Mouse (Mus musculus): ENCODE measurements at regions not wholly inside any gene's neighbourhood (a gene's known extent, or its start where the extent isn't known, plus 50 kb on each side); places are given as distances from the start of the nearest gene placed in this dataset.

DNA sequence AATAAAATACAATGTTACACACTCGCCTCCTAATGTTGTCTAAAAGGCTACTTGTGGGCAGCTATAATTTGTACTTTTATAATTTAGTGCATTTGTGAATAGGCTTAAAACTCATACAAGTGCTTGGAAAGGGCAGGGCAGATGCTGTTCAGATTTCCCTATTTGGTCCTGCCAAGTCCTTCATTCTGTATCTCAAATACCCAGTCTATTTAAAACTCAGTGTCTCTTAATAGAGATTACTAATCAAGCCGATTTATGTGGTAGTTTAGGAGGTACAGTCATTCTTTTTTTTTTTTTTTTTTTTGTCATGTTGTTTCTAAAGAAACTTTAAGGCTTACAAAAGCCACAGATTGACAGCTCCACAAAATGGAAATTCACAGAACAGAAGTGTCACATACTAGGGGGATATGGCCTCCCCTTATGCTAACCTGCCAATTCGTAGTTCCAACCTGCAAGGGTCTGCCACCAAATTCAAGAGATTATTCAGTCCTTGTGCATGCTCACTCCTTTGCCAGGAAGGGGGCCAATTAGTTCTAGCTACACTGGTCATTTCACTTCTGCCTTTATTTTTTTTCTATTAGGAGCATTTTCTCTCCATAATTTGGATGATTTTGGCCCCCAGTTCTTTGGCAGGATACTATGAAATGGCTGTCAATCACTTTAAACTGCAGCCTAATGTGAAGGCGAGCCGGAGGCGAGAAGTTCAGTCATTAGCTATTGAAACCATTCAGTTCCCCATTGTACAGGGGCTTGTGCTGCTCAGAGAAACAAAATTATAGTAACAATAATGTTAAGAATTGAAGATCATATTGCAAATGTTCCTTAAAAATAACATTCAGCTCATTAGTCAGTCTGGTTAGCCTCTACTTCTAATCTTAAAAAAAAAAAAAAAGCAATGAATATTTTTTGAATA lies 247.9 kb upstream of the Mms22l start:
- no peak for TF ChIP-seq POLR2A (IDR thresholded peaks at IDR 0.05; ENCODE audit: insufficient read depth, low read length)
- TF ChIP-seq CTCF (IDR thresholded peaks at IDR 0.05; ENCODE audit: low read depth, low read length), result no peak

All from ES-Bruce4 (cell line).